Mouse (Mus musculus) erythroblast, embryonic 14.5 days (primary cell): ENCODE data around the gene Apba2. TPM values are rescaled to one million over a fixed set of nuclear protein-coding genes. Genes with fewer than 3 reads are reported as not detected.

ENCODE experiments used
- H3K27me3 ChIP-seq: 2 replicates; pipeline ENCODE4 v1.6.1; 2012; ENCODE audit warnings: inconsistent platforms; ENCODE audit not compliant: control insufficient read depth
- H3K36me3 ChIP-seq: 2 replicates; pipeline ENCODE4 v1.6.1; 2012; ENCODE audit warnings: mild to moderate bottlenecking, inconsistent platforms; ENCODE audit not compliant: control insufficient read depth
- H3K4me1 ChIP-seq: 2 replicates; pipeline ENCODE4 v1.6.1; 2012; ENCODE audit warnings: inconsistent platforms; ENCODE audit not compliant: control insufficient read depth
- H3K4me3 ChIP-seq: replicated peaks from 2 replicates; pipeline ENCODE3; 2012; ENCODE audit warnings: moderate library complexity, mild to moderate bottlenecking, inconsistent platforms
- H3K9me3 ChIP-seq: 2 replicates; pipeline ENCODE4 v1.6.1; 2012; ENCODE audit warnings: low read length, inconsistent platforms, mixed read lengths; ENCODE audit not compliant: control insufficient read depth
- GATA1 ChIP-seq: IDR thresholded peaks from 2 replicates; pipeline ENCODE4 v1.6.1; 2012; ENCODE audit warnings: low read length, inconsistent platforms, mixed read lengths
- TAL1 ChIP-seq: IDR thresholded peaks from 3 replicates; pipeline ENCODE4 v1.6.1; 2012; ENCODE audit warnings: low read length, inconsistent platforms, mixed read lengths
- polyA plus RNA-seq: library from polyadenylated mRNA; stranded (reverse); fragments of >175 nt; gene quantifications from 2 replicates; pipeline ENCODE4 v1.2.3, GENCODE M21; 2012

Gene Apba2
- not detected in 2 replicates for polyA plus RNA-seq

GRCm38 (mm10) chr7:64501536-64502270 lies at the start of gene Apba2:
Gene Apba2, plus strand, starts transcription at chr7:64501706.
- H3K36me3 ChIP-seq, result no peaks in the 10 kb centered on the region
- no peak within 1 kb of the TSS for H3K4me3 ChIP-seq
- TF ChIP-seq GATA1 (no peak), TAL1 (no peak)
- H3K27me3 ChIP-seq, result peaks cover 33% of the 10 kb centered on the region
- H3K4me1 ChIP-seq, result no peaks in the 10 kb centered on the region
- H3K9me3 ChIP-seq, result peaks cover 19% of the 10 kb centered on the region

GRCm38 (mm10) chr7:64451861-64452382 lies 49.6 kb upstream of the Apba2 start:
- H3K9me3 ChIP-seq, result peaks cover 56% of the 10 kb centered on the region

GRCm38 (mm10) chr7:64452471-64453222 lies 48.9 kb upstream of the Apba2 start:
- Histone ChIP-seq H3K9me3 (peaks cover 51% of the 10 kb centered on the region), H3K27me3 (no peaks in the 10 kb centered on the region), H3K4me1 (no peaks in the 10 kb centered on the region), H3K4me3 (no peak overlapping the region), H3K36me3 (no peaks in the 10 kb centered on the region)
- no peak for TF ChIP-seq TAL1
- no peak for TF ChIP-seq GATA1

More at GRCm38 (mm10) chr7:64451861-64452382, 49.6 kb upstream of the Apba2 start:
- Histone ChIP-seq H3K4me3 (no peak overlapping the region), H3K27me3 (no peaks in the 10 kb centered on the region), H3K36me3 (no peaks in the 10 kb centered on the region), H3K4me1 (no peaks in the 10 kb centered on the region)
- no peak for TF ChIP-seq TAL1
- no peak for TF ChIP-seq GATA1

- TF ChIP-seq GATA1 (no peak), TAL1 (no peak)
- H3K9me3 ChIP-seq, result peaks cover 38% of the 10 kb centered on the region
- no peaks in the 10 kb centered on the region for H3K36me3 ChIP-seq
- no peak overlapping the region for H3K4me3 ChIP-seq
- H3K27me3 ChIP-seq, result no peaks in the 10 kb centered on the region
- no peaks in the 10 kb centered on the region for H3K4me1 ChIP-seq
Observed at GRCm38 (mm10) chr7:64456176-64456575, 45.3 kb upstream of the Apba2 start.

GRCm38 (mm10) chr7:64456676-64457075 lies 44.8 kb upstream of the Apba2 start:
- Histone ChIP-seq H3K36me3 (no peaks in the 10 kb centered on the region), H3K27me3 (no peaks in the 10 kb centered on the region)
- TF ChIP-seq TAL1, result no peak
- TF ChIP-seq GATA1, result no peak

GRCm38 (mm10) chr7:64457811-64458210 lies 43.7 kb upstream of the Apba2 start:
- no peak overlapping the region for H3K4me3 ChIP-seq
- peaks cover 29% of the 10 kb centered on the region for H3K9me3 ChIP-seq
- H3K36me3 ChIP-seq, result no peaks in the 10 kb centered on the region

More at GRCm38 (mm10) chr7:64456676-64457075, 44.8 kb upstream of the Apba2 start:
- Histone ChIP-seq H3K9me3 (peaks cover 33% of the 10 kb centered on the region), H3K4me1 (no peaks in the 10 kb centered on the region), H3K4me3 (no peak overlapping the region)

GRCm38 (mm10) chr7:64497438-64497837 lies 4.1 kb upstream of the Apba2 start:
- TF ChIP-seq TAL1 (no peak), GATA1 (no peak)

More at GRCm38 (mm10) chr7:64457811-64458210, 43.7 kb upstream of the Apba2 start:
- no peaks in the 10 kb centered on the region for H3K27me3 ChIP-seq
- TF ChIP-seq TAL1 (no peak), GATA1 (no peak)
- H3K4me1 ChIP-seq, result no peaks in the 10 kb centered on the region

GRCm38 (mm10) chr7:64502271-64503180 lies 1.0 kb downstream of the Apba2 start:
- Histone ChIP-seq H3K4me3 (no peak overlapping the region), H3K4me1 (no peaks in the 10 kb centered on the region), H3K36me3 (no peaks in the 10 kb centered on the region), H3K27me3 (peaks cover 33% of the 10 kb centered on the region), H3K9me3 (peaks cover 12% of the 10 kb centered on the region; the same call in 1 of the 2 replicates)
- TF ChIP-seq GATA1 (no peak), TAL1 (no peak)

More at GRCm38 (mm10) chr7:64497438-64497837, 4.1 kb upstream of the Apba2 start:
- Histone ChIP-seq H3K36me3 (no peaks in the 10 kb centered on the region), H3K9me3 (peaks cover 28% of the 10 kb centered on the region), H3K27me3 (peaks cover 20% of the 10 kb centered on the region), H3K4me3 (no peak overlapping the region), H3K4me1 (no peaks in the 10 kb centered on the region)
